Mouse (Mus musculus): ENCODE results near the gene Mmp23.
A peak's percentile ranks its signal among the peaks of the same experiment; 100 is the strongest.
"Not testable (repeated sequence)": the region's sequence is repeated elsewhere in the genome, so short reads cannot be mapped to it uniquely, and the experiment has no call there.

Gene Mmp23

DNA sequence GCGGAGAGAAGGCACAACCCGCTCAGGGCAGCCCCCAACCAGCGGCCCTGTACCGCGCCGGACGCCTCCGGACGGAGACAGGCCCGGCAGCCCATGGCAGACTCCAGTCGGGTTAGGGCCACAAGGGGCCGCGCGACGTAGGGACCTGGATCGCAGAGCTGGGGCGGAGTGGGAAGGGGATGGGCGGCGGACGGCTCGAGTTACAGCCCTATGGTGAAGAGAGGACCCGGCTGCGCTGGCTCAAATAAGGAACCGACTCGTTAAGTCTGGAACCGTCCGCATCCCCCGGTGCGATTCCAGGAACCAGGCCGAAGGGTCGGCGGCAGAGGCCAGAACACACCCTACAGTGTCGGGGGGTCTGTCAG is at the start of gene Mmp23:
Gene Mmp23 (minus strand): TSS at position 299 of the 365 bp plus-strand sequence.
- DNase-seq, result peak; percentile 32 to 48

DNA sequence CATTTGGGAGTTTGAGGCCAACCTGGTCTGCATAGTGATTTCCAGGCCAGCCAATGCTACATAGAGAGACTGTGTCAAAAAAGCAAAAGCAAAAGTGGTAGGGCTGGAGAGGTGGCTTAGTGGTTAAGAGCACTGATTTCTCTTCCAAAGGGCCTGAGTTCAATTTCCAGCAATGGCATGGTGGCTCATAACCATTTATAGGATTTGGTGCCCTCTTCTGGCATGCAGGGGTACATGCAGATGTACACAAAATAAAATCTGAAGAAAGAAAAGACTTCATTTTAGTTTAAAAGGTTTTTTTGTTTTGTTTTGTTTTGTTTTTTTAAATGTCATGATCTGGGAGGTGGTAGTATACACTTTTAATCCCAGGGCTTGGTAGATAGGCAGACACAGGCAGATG is 47.2 kb upstream of the Mmp23 start:
- no peak for DNase-seq

DNA sequence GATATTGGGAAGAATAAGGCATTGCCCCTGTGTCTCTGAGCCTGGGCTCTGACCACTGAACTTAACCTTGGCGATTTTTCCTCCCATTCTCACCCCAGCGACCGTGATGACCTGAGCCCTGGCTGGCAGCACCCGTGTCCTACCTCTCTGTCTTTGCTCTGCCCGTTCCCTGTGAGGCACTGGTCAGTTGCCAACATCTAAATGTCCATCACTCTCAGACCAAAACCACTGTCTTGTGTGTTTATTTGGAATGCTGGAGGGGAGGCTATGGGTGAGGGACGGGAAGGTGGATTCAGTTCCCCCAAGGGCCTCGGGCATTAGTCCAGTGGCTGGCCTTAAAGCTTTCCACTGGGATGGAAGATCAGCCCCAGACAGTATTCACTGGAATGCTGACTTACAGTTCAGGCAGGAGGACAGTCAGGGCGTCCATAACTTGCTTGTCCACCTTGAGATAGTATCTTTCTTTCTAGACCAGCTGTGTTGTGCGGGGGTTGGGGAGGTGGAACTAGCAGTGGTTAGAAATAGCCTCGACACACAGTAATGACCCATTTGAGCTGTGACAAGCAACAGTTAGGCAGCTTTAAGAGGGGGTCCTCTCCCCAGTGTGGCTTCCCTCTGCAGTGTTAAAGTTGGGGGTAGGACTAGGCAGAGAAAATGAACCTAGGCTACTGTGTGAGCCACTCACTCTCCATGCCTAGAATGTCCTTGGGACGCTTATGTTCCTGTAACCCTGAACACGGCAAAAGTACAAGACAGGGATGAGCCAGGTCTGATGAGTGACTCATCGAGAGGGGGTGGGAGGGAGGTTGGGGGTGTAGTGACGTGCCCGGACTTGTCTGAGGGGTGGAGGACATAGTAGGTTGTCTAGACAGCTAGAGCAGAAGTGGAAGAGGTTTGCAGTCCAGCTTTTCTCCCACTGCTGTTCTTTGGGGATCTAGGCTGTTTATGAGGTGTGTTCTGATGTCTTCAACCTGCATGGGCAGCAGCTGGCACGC is 43.4 kb upstream of the Mmp23 start:
- no peak for DNase-seq

DNA sequence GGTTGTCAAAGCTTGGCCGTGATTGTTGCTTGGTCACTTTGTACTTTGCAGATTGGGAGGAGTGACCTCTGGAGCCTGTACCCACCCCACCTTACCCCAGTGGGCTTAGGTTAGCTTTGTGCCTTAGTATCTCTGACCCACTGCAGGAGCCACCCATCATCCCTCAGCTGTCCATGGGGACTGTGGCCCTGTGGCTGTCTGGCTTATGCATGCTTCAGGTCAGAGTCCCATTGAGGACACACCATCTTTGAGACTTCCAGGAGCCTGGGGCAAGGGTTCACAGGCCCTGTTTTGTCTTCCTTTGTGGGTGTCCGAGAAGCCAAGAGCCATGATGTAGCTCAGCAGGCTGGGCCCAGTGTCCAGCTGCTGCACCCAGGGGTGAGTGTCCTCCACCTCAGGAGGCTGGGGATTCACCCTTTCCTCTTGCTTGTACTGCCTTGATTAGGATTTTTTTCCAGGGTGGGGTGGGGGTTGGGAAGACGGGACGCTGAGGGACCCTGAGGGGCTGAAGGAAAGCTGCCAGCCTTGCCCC is 42.4 kb upstream of the Mmp23 start:
- no peak for DNase-seq

DNA sequence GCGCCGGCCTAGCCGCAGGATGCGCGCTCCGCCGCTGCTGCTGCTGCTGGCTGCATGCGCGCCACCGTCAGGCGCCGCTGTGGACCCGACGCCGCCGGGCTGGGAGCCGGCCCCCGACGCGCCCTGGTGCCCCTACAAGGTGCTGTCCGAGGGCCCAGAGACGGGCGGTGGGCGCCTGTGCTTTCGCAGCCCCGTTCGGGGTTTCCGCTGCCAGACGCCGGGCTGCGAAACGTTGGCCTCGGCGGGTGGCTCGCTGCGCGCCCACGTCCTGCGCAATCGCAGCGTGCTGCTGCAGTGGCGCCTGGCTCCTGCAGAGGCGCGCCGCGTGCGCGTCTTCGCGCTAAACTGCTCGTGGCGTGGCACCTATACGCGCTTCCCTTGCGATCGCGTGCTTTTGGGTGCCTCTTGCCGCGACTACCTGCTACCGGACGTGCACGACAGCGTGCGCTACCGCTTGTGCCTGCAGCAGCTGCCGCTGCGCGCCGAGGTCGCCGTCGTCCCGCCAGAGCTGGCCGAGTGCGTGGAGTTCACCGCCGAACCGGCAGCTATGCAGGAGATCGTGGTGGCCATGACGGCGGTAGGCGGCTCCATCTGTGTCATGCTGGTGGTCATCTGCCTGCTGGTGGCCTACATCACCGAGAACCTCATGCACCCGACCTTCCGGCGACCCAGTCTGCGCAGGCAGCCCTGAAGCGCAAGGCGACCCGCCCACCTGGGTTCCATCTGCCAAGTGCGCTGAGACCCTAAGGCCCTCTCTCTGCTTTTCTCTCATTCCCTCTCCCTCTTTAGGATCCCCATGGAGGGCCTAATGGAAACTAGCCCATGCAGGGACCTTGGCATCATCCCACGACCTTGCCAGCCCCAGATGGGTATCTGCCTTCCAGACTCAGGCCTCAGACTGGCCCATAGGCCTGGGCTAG is 41.6 kb upstream of the Mmp23 start:
- peak; percentile 36 to 43 for DNase-seq

DNA sequence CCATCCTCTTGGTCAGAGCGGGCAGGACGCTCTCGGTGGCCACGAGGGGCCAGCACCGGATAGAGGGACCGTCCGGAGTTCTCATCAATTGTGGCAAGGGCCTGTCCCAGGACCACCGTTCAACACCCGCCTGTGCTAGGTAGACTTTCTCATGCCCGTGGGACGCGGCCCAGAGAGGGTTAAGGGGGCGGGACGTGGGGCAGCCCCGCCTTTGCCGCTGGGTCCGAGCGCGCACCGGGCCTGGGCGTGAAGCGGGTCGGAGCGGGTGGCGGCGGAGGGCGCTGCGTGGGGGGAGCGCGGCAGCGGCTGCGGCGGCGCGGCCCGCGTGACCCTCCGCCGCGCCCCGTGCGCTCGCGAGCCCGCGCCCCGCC is 40.9 kb upstream of the Mmp23 start, which contains the start of gene Fndc10:
Gene Fndc10 (plus strand): TSS at position 232 of the 371 bp plus-strand sequence.
- peak; percentile 52 to 53 for DNase-seq

DNA sequence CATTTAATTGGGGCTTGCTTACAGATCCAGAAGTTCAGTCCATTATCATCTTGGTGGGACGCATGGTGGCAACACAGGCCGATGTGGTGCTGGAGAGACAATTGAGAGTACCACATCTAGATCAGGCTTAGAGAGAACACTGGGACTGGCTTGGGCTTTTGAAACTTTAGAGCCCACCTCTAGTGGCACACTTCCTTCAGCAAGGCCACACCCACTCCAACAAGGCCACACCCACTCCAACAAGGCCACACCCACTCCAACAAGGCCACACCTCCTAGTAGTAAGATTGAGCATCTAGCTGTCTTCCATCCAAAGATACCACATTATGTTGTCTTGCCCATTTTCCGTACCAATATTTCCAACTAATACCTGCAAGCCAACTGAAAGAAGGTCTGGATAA is 39.2 kb upstream of the Mmp23 start:
- DNase-seq, result no peak

DNA sequence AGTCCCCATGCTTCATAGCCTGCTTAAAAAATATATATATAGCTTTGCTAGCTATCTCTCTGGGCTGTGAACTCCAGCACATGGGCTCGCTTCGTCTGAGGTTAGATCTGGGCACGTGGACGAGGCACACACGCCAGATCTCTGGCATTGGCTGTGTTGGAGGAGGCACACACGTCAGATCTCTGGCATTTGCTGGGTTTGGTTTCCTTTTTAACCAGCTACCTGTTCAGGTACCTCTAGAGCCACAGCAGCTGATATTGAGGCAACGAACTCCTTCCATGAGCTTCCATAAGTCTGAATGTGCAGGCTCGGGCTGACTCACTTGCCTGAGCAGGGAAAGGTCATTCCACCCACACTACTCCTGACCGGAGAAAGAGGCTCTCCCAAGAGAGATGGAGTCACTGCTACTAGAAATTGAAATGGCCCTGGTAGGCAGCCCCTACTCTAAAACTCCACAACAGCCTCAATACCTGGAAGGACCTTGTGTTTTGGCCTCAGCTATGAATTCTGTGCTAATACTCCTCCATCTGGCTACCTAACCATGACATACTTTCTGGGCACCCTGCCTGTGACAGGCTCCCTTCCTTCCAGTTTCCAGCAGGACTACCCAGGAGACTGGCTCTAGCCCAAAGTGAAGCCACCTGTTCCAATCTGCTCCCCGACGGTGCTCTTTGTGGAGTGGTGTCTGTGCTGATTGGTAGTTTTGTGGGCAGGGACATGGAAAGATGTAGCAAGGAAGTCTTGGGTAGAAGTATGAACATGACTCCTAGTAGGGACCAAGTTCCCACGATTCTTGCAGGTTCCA is 37.6 kb upstream of the Mmp23 start:
- DNase-seq, result no peak

DNA sequence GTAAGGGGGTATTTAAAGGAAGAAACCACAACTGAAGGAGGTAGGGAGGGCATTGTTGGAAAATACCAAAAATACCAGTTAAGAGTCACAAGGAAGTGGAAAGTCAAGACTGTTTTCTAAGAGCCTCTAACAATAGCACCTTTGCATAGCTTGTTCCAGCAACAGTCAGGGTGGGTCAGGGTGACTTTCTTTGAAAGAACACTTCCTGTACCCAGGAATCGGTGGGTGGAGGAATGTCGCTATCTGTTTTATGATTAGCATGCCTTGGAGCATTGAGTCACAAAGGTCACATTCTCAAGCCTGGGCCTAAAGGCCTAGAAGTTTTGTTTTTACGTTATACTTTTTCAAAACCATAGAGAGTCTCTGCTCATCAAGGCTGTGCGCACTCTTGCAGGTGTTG is 34.6 kb upstream of the Mmp23 start:
- not testable (repeated sequence) for DNase-seq

DNA sequence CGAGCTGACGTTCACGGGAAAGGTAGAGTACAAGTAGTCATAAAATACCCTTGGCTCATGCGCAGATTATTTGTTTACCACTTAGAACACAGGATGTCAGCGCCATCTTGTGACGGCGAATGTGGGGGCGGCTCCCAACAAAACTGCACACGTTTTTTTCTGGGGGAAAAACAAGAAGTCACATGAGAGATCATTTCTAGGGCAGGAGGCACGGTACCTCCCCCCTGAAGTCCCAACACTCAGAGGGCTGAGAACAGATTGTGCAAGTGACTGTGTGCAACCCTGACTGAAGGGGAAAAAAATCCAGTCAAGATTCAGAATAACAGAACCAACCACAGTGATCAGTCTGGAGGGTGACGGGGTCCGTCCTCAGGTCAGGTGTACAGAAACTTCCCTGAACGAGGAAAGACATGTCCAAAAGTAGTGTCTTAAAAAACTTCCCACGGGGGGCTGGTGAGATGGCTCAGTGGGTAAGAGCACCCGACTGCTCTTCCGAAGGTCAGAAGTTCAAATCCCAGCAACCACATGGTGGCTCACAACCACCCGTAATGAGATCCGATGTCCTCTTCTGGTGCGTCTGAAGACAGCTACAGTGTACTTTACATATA is 30.6 kb upstream of the Mmp23 start:
- DNase-seq, result not testable (repeated sequence)

DNA sequence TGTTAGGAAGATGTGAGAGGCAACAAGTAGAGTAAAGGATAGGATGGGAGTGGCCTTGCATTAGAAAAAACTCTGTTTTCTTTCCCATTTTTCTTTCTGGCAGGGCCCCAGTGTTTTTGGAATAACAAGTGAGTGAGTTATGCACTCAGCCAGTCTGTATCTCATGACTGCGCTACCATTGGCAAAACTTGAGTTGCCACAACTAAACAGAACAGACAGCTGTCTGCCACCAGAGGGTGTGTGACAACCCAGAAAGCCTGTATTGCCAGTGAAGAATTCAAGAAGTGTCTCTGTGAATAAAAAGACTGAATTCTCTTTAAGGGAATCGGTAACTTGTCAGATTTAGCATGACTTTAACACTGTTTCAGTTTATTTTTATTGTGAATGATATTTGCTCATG is 22.8 kb upstream of the Mmp23 start:
- DNase-seq, result no peak

DNA sequence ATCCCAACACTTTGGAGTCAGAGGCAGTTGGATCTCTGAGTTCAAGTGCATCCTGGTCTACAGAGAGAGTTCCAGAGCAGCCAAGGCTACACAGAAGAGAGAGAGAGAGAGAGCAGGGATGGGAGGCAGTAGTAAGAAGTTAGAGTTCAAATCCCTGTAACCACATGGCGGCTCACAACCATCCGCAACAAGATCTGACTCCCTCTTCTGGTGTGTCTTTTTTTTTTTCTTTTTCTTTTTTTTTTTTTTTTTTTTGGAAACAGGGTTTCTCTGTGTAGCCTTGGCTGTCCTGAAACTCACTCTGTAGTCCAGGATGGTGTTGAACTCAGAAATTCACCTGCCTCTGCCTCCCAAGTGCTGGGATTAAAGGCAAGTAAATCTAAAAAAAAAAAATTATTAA is 18.9 kb upstream of the Mmp23 start:
- no peak for DNase-seq

DNA sequence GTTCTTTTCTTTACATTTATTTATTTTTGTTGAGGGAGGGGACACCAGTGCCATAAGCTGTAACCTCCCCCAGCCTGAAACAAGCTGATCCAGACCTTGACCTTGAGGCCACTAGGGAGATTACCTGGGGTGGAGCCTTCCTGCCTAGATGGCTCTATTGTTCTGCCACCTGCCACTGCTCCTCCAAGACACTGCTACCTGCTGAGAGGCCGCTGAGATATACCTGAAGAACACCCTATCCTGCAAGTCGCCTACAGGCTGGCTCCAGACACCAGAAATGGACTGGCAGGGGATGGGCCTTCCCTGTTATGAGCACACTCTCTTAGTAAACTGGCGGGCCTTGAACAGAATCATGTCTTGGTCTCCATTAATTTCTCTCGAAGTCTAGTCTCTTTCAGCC is 17.1 kb upstream of the Mmp23 start:
- DNase-seq, result not testable (repeated sequence)

DNA sequence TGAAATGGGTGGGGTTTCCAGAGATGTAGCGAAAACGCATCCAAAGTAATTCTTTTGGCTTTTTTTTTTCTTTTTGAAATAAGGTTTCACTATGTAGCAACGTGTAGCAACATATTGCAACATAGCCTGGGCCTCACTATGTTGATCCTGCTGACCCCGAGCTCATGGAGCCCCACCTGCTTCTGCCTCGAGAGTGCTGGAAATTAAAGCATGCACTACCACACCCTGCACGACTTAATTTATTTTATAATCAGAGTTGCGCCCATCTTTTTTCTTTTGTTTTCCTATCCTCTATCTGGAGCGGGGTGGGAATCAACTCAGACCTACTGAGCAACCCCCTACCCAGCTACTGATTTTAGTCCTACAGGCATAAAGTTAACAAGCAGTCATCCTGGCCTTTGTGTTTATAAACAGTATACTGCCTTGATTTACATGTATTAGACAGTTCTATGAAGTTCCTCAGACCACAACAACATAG is 16.5 kb upstream of the Mmp23 start:
- no peak for DNase-seq

DNA sequence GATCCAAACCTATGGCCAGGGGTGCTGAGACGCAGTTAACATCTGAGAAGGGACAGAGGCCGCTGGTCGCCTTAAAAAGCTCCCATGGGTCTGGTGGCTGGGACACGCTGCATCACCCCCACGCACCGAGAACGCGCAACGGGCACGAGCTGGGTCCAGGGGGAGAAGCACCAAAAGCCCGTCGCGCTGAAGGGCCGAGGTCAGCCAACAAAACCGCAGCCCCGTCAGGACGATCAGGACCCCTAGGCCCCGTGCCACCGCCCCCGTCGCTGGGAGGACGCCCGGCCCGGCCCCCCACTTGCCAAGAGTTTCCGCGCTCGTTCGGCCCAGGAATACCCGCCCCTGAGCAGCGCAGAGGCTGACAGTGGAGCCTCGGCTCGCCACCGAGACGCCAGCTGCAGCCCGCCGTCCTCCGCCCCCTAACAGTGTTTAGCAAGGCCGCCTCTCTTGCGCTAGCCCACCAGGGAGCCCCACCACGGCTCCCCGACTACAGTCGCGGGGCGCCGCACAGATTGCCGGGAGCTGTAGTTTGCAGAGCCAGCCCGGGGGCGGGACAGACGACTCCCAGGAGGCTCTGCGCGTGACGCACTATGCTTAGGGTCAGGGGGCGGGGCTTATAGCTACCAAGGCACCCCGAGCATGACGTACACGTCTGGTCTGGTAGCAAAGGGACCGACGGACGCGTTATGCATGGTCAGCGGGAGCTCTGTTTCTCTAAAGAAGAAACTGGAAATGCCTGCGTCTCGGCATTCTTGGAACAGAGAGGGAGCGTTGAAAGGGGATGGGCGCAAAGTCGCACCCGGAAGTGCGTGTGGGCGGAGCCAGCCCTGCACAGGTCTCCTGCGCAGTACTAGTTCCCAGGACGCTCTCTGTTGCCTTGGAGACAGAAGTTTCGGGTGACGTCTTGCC is 15.8 kb upstream of the Mmp23 start, which contains the start of gene Mib2:
Gene Mib2 (minus strand): TSS at position 510 of the 909 bp plus-strand sequence.
- peak; percentile 96 to 97 for DNase-seq

DNA sequence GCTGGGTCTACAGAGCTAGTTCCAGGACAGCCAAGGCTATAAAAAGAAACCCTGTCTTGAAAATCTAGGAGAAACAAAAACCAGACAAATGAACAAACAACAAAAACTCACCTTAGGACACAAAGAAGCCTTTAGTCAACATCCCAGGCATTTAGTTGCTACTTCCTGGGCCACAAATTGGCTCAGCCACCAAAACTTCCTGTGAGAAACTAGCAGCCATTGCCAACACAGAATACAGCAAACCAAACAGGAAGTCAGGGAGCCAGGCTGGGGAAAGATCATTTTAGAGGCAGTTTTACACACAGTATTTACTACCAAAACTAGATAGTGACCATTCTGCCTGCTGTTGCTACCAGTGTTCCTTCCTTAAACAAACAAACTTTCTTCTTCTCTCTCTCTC is 13.7 kb upstream of the Mmp23 start:
- DNase-seq, result no peak

DNA sequence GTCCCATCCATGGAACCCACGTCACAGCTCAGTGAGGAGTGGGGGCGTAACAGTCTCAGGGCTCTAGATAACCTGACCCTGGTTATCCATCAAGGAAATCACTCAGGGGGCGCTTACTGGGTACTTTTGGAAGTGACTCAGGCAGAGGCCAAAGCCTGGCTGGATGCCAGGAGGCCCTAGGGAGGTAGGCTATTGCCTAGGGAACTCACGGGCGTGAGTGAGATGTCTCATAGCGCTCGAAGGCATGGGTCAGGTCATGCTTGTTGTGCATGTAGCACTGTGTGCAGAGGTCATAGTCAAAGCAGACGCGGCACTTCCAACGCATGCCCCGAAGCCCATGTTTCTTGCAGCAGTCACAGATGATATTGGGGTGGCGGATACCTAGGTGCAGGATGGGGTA is 7.5 kb upstream of the Mmp23 start:
- no peak for DNase-seq

DNA sequence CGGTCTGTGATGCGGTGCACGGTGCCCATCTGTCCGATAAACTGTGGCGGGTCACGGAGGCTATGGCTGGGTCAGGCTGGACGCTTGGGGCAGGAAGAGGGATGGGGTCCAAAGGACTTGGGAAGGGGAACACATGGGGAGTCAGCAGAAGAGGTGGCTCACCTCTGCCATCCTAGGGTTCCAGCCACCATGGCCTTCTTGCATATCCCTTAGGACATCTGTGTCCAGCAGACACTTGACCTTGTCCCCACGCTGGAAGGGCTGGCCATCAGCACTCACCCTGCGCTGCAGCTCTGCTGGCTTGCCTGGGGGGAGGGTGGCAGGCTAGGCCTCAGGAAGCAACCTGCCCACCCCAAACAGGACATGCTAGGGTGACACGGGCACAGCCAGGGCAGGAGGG is 5.8 kb upstream of the Mmp23 start:
- no peak for DNase-seq

DNA sequence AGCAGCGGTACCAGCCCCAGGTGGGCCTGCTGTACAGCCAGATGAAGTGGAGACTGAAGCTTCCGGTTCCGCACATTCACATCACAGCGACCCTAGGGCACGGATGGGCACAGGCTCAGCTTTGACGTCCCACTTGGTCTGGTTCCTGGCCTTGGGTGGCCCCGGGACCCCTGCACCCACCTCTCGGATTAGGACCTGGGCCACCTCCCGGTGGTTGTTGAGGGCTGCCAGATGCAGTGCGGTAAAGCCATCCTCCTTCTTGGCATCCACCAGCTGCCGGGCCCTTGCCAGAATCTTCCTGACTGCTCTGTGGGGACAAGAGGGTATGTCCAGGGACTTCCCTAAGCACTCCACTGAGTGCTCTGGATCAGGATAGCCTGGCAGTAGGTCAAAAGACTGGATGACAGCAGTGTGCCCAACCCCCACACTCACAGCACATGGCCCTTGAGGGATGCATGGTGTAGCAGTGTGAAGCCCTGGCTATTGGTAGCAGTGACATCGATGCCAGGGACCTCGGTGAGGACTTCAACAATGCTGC is 3.1 kb upstream of the Mmp23 start:
- DNase-seq, result no peak

All from lung, adult 18-20 months (tissue).